Mouse (Mus musculus) T-cell, adult 66 days (primary cell): ENCODE results near the gene Vma21-ps. TPM values are rescaled to one million over a fixed set of nuclear protein-coding genes. Genes with fewer than 3 reads are reported as not detected.

Experiments
- total RNA-seq, 2 experiments: library from RNA; stranded (reverse); gene quantifications; 3 replicates in 1 of 2; 4 replicates in 1 of 2; pipeline ENCODE4 v1.2.4; 2023

Gene Vma21-ps
- total RNA-seq: not detected

GRCm38 (mm10) chr4:52497144-52497543 is at the start of gene Vma21-ps:
Vma21-ps (minus strand) TSS chr4:52497244.

Other genes starting within 250 kb of the Vma21-ps start
- 10 to 100 TPM; 13.2 to 19.3 TPM for gene Smc2, start 58.0 kb downstream of the Vma21-ps start, total RNA-seq
- gene Toporsl, start 99.0 kb upstream of the Vma21-ps start, total RNA-seq: not detected